Mouse (Mus musculus) embryonic facial prominence, embryonic 10.5 days (tissue): ENCODE data around the gene Mrpl18. TPM values are rescaled to one million over a fixed set of nuclear protein-coding genes. Genes with fewer than 3 reads are reported as not detected.
A peak's percentile ranks its signal among the peaks of the same experiment; 100 is the strongest.
"Not testable (repeated sequence)": the region's sequence is repeated elsewhere in the genome, so short reads cannot be mapped to it uniquely, and the experiment has no call there.

ENCODE experiments used
- DNase-seq: peaks from one replicate; pipeline ENCODE4 v3.0.0-alpha.2; 2017; ENCODE audit warnings: low spot score
- H3K27ac ChIP-seq: fragments of 300-500 bp; sonication (generic); replicated peaks from 2 replicates; pipeline ENCODE4 v1.5.1; 2016; ENCODE audit warnings: mild to moderate bottlenecking
- H3K27me3 ChIP-seq: fragments of 300-500 bp; sonication (generic); replicated peaks from 2 replicates; pipeline ENCODE4 v1.6.1; 2016; ENCODE audit warnings: low read depth, mild to moderate bottlenecking; ENCODE audit not compliant: poor library complexity, severe bottlenecking
- H3K36me3 ChIP-seq: fragments of 300-500 bp; sonication (generic); replicated peaks from 2 replicates; pipeline ENCODE4 v1.6.1; 2016; ENCODE audit warnings: mild to moderate bottlenecking, moderate library complexity
- H3K4me1 ChIP-seq: fragments of 300-500 bp; sonication (generic); 2 replicates; pipeline ENCODE4 v1.6.1; 2016
- H3K4me3 ChIP-seq: fragments of 300-500 bp; sonication (generic); 2 replicates; pipeline ENCODE4 v1.5.1; 2016; ENCODE audit warnings: mild to moderate bottlenecking, moderate library complexity
- H3K9me3 ChIP-seq: fragments of 300-500 bp; sonication (generic); 2 replicates; pipeline ENCODE4 v1.6.1; 2016; ENCODE audit warnings: mild to moderate bottlenecking
- WGBS: fragments of 180-500 bp; shearing (Covaris S2); methylation state at CpG from one replicate; pipeline ENCODE4 v1.1.7; 2016; 5-methylcytosine and 5-hydroxymethylcytosine counted together
- polyA plus RNA-seq: library from polyadenylated mRNA; unstranded; fragments of >200 nt; fragmentation: Nextera tagmentation; extraction: Ambion mirVana; gene quantifications from 2 replicates; pipeline ENCODE4 v1.2.1, GENCODE M21; 2016

Mrpl18 gene
- polyA plus RNA-seq: 198 and 200 TPM in 2 replicates

GRCm38 (mm10) chr17:12915881-12916583 lies at the start of gene Mrpl18:
TSS of gene Mrpl18 (minus strand) at chr17:12916345.
- WGBS: under 1% methylated on average over 56 of the region's 56 CpGs

GRCm38 (mm10) chr17:12963476-12963875 lies 47.3 kb upstream of the Mrpl18 start:
- Histone ChIP-seq H3K9me3 (no peaks in the 10 kb centered on the region), H3K27ac (no peak overlapping the region), H3K36me3 (peaks cover 38% of the 10 kb centered on the region), H3K4me1 (peaks cover 14% of the 10 kb centered on the region), H3K4me3 (no peak overlapping the region), H3K27me3 (no peaks in the 10 kb centered on the region)
- no peak for DNase-seq
- 84% methylated on average over 3 of the region's 3 CpGs for WGBS

More at GRCm38 (mm10) chr17:12915881-12916583, at the start of gene Mrpl18:
- Histone ChIP-seq H3K9me3 (no peaks in the 10 kb centered on the region), H3K4me1 (peaks cover 13% of the 10 kb centered on the region), H3K4me3 (peak within 1 kb of the TSS; percentile 97), H3K27ac (peak within 1 kb of the TSS; percentile 98), H3K27me3 (no peaks in the 10 kb centered on the region), H3K36me3 (peaks cover 68% of the 10 kb centered on the region)
- DNase-seq: peak; percentile 99

- Histone ChIP-seq H3K4me3 (peak within 1 kb of the TSS; percentile 76), H3K4me1 (peaks cover 14% of the 10 kb centered on the region), H3K36me3 (peaks cover 30% of the 10 kb centered on the region), H3K27ac (peak within 1 kb of the TSS; percentile 91), H3K27me3 (no peaks in the 10 kb centered on the region), H3K9me3 (no peaks in the 10 kb centered on the region)
- DNase-seq: peak; percentile 93
- WGBS: under 1% methylated on average over 42 of the region's 42 CpGs
These were observed 44.3 kb upstream of the Mrpl18 start, which contains the start of gene Acat2 for GRCm38 (mm10) chr17:12960331-12960873. TSS of gene Acat2 (minus strand) at chr17:12960747.

- not testable (repeated sequence) for H3K27ac ChIP-seq, H3K27me3 ChIP-seq, DNase-seq, H3K9me3 ChIP-seq
- peaks cover 29% of the 10 kb centered on the region for H3K36me3 ChIP-seq
- WGBS: 83% methylated on average over 2 of the region's 2 CpGs
- peak overlapping the region; percentile 48 for H3K4me3 ChIP-seq
- peaks cover 14% of the 10 kb centered on the region for H3K4me1 ChIP-seq
These were observed 43.2 kb upstream of the Mrpl18 start for GRCm38 (mm10) chr17:12959377-12959776.

GRCm38 (mm10) chr17:12956664-12957063 lies 40.5 kb upstream of the Mrpl18 start:
- no peak overlapping the region for H3K4me3 ChIP-seq

GRCm38 (mm10) chr17:12949669-12950068 lies 33.5 kb upstream of the Mrpl18 start:
- DNase-seq: no peak
- WGBS: 92% methylated on average over 5 of the region's 5 CpGs
- Histone ChIP-seq H3K9me3 (no peaks in the 10 kb centered on the region), H3K27me3 (no peaks in the 10 kb centered on the region), H3K4me1 (no peaks in the 10 kb centered on the region), H3K27ac (no peak overlapping the region), H3K36me3 (peaks cover 83% of the 10 kb centered on the region), H3K4me3 (no peak overlapping the region)

More at GRCm38 (mm10) chr17:12956664-12957063, 40.5 kb upstream of the Mrpl18 start:
- H3K36me3 ChIP-seq: peaks cover 53% of the 10 kb centered on the region
- peaks cover 14% of the 10 kb centered on the region for H3K4me1 ChIP-seq
- no peaks in the 10 kb centered on the region for H3K27me3 ChIP-seq
- H3K27ac ChIP-seq: no peak overlapping the region
- 91% methylated on average over 8 of the region's 8 CpGs for WGBS
- no peak for DNase-seq
- no peaks in the 10 kb centered on the region for H3K9me3 ChIP-seq

- Histone ChIP-seq H3K4me3 (no peak overlapping the region), H3K4me1 (peaks cover 11% of the 10 kb centered on the region), H3K36me3 (peaks cover 55% of the 10 kb centered on the region), H3K27ac (no peak overlapping the region), H3K27me3 (no peaks in the 10 kb centered on the region), H3K9me3 (no peaks in the 10 kb centered on the region)
- WGBS: 91% methylated on average over 6 of the region's 6 CpGs
- DNase-seq: no peak
These were observed 26.5 kb upstream of the Mrpl18 start for GRCm38 (mm10) chr17:12942459-12943162.

GRCm38 (mm10) chr17:12941543-12942260 lies 25.6 kb upstream of the Mrpl18 start:
- Histone ChIP-seq H3K4me3 (no peak overlapping the region), H3K36me3 (peaks cover 48% of the 10 kb centered on the region), H3K27me3 (no peaks in the 10 kb centered on the region), H3K27ac (no peak overlapping the region), H3K9me3 (no peaks in the 10 kb centered on the region), H3K4me1 (peaks cover 11% of the 10 kb centered on the region)
- no peak for DNase-seq
- 80% methylated on average over 8 of the region's 8 CpGs for WGBS

- Histone ChIP-seq H3K27me3 (no peaks in the 10 kb centered on the region), H3K4me1 (peaks cover 11% of the 10 kb centered on the region), H3K4me3 (peak within 1 kb of the TSS; percentile 48), H3K9me3 (no peaks in the 10 kb centered on the region), H3K36me3 (peaks cover 34% of the 10 kb centered on the region), H3K27ac (no peak within 1 kb of the TSS)
- WGBS: 16% methylated on average over 27 of the region's 27 CpGs
- DNase-seq: peak; percentile 41
These were observed 24.1 kb upstream of the Mrpl18 start, which contains the start of gene Acat3 for GRCm38 (mm10) chr17:12940151-12940805. TSS of gene Acat3 (minus strand) at chr17:12940600.

GRCm38 (mm10) chr17:12939377-12940148 lies 23.4 kb upstream of the Mrpl18 start:
- H3K27ac ChIP-seq, DNase-seq, H3K27me3 ChIP-seq, H3K9me3 ChIP-seq: not testable (repeated sequence)
- Histone ChIP-seq H3K4me1 (peaks cover 11% of the 10 kb centered on the region), H3K36me3 (peaks cover 27% of the 10 kb centered on the region), H3K4me3 (peak overlapping the region; percentile 48)
- WGBS: 60% methylated on average over 3 of the region's 12 CpGs

- Histone ChIP-seq H3K4me1 (peaks cover 11% of the 10 kb centered on the region), H3K4me3 (no peak overlapping the region), H3K27ac (no peak overlapping the region), H3K36me3 (peaks cover 13% of the 10 kb centered on the region), H3K27me3 (no peaks in the 10 kb centered on the region), H3K9me3 (no peaks in the 10 kb centered on the region)
- 52% methylated on average over 2 of the region's 2 CpGs for WGBS
- no peak for DNase-seq
These were observed 21.9 kb upstream of the Mrpl18 start for GRCm38 (mm10) chr17:12938077-12938476.
